Mouse (Mus musculus) CH12.LX (cell line): ENCODE measurements at regions not wholly inside any gene's neighbourhood (a gene's known extent, or its start where the extent isn't known, plus 50 kb on each side); places are given as distances from the start of the nearest gene placed in this dataset.

Experiments
- DNase-seq: peaks from one replicate; pipeline ENCODE4 v3.0.0-alpha.2; 2013; ENCODE audit errors: extremely low read depth
- H3K27ac ChIP-seq: 2 replicates; pipeline ENCODE4 v1.5.1; 2012; ENCODE audit warnings: low read depth, mild to moderate bottlenecking, control low read depth, moderate library complexity; ENCODE audit not compliant: insufficient read depth
- H3K27me3 ChIP-seq: replicated peaks from 2 replicates; pipeline ENCODE3; 2012; ENCODE audit warnings: inconsistent platforms
- H3K36me3 ChIP-seq, 2 experiments: replicated peaks in 1 of 2; 2 replicates each; pipeline versions ENCODE3 to v1.6.1; 2012; ENCODE audit warnings: inconsistent platforms in 1 of 2, low read length in 1 of 2, mild to moderate bottlenecking in 1 of 2, mixed read lengths in 1 of 2, moderate library complexity in 1 of 2; ENCODE audit not compliant: control insufficient read depth in 1 of 2, insufficient read depth in 1 of 2
- H3K4me1 ChIP-seq, 2 experiments: 2 replicates each; pipeline ENCODE4 v1.6.1; 2012; ENCODE audit warnings: inconsistent platforms in 1 of 2, moderate library complexity in 1 of 2; ENCODE audit not compliant: insufficient read depth in 2 of 2, control insufficient read depth in 1 of 2
- H3K4me2 ChIP-seq: 2 replicates; pipeline ENCODE4 v1.6.1; 2012; ENCODE audit warnings: low read depth, mild to moderate bottlenecking, control low read depth; ENCODE audit not compliant: poor library complexity, insufficient read depth, severe bottlenecking
- H3K4me3 ChIP-seq, 3 experiments: fragments of 150-350 bp in 1 of 3; sonication (generic) in 1 of 3; replicated peaks in 1 of 3; 2 replicates each; pipeline versions ENCODE3 to v1.5.1; 2011 to 2012; ENCODE audit warnings: low read depth in 2 of 3, low read length in 2 of 3, mild to moderate bottlenecking in 2 of 3, moderate library complexity in 2 of 3, control low read depth in 1 of 3, improper control_type of control experiment in 1 of 3, inconsistent platforms in 1 of 3, mixed read lengths in 1 of 3; ENCODE audit not compliant: poor library complexity in 1 of 3
- H3K79me2 ChIP-seq: replicated peaks from 2 replicates; pipeline ENCODE4 v1.6.1; 2012; ENCODE audit warnings: mild to moderate bottlenecking, moderate library complexity; ENCODE audit not compliant: control insufficient read depth, poor library complexity, insufficient read depth, severe bottlenecking; ENCODE audit errors: extremely low read depth
- H3K9ac ChIP-seq: 2 replicates; pipeline ENCODE4 v1.6.1; 2012; ENCODE audit warnings: low read depth, mild to moderate bottlenecking, control low read depth, moderate library complexity; ENCODE audit not compliant: insufficient read depth
- H3K9me3 ChIP-seq: replicated peaks from 2 replicates; pipeline ENCODE3; 2012; ENCODE audit warnings: low read length, inconsistent platforms, mixed read lengths
- CHD1 ChIP-seq: IDR thresholded peaks from 2 replicates; pipeline ENCODE4 v1.6.1; 2012; ENCODE audit warnings: low read depth, low read length, improper control_type of control experiment, inconsistent platforms
- CHD2 ChIP-seq: IDR thresholded peaks from 2 replicates; pipeline ENCODE4 v1.6.1; 2011; ENCODE audit warnings: low read length, improper control_type of control experiment
- CTCF ChIP-seq, 2 experiments: IDR thresholded peaks in 1 of 2; conservative IDR thresholded peaks in 1 of 2; 2 replicates each; pipeline ENCODE4 v1.5.1; 2011 to 2012; ENCODE audit warnings: low read depth in 2 of 2, low read length in 2 of 2, improper control_type of control experiment in 1 of 2, inconsistent platforms in 1 of 2, mild to moderate bottlenecking in 1 of 2, moderate library complexity in 1 of 2
- EP300 ChIP-seq: IDR thresholded peaks from 2 replicates; pipeline ENCODE4 v1.6.1; 2011; ENCODE audit warnings: low read length, improper control_type of control experiment
- HCFC1 ChIP-seq: IDR thresholded peaks from 2 replicates; pipeline ENCODE4 v1.6.1; 2012; ENCODE audit warnings: low read depth, mild to moderate bottlenecking, inconsistent platforms, low read length, improper control_type of control experiment
- IRF4 ChIP-seq: IDR thresholded peaks from 2 replicates; pipeline ENCODE4 v1.6.1; 2014; ENCODE audit warnings: low read depth, mild to moderate bottlenecking, inconsistent platforms, low read length, improper control_type of control experiment
- JUN ChIP-seq: IDR thresholded peaks from 2 replicates; pipeline ENCODE4 v1.6.1; 2011; ENCODE audit warnings: low read depth, mild to moderate bottlenecking, low read length, improper control_type of control experiment, moderate library complexity; ENCODE audit not compliant: insufficient read depth
- JUND ChIP-seq: conservative IDR thresholded peaks from 2 replicates; pipeline ENCODE4 v1.6.1; 2011; ENCODE audit warnings: low read depth, low read length, improper control_type of control experiment
- MAFK ChIP-seq: IDR thresholded peaks from 2 replicates; pipeline ENCODE4 v1.6.1; 2011; ENCODE audit warnings: low read length, improper control_type of control experiment; ENCODE audit not compliant: insufficient replicate concordance
- MAX ChIP-seq: IDR thresholded peaks from 2 replicates; pipeline ENCODE4 v1.6.1; 2011; ENCODE audit warnings: low read length, improper control_type of control experiment
- MEF2A ChIP-seq: IDR thresholded peaks from 2 replicates; pipeline ENCODE4 v1.6.1; 2014; ENCODE audit warnings: low read depth, mild to moderate bottlenecking, inconsistent platforms, low read length, improper control_type of control experiment, borderline replicate concordance
- MXI1 ChIP-seq: IDR thresholded peaks from 2 replicates; pipeline ENCODE4 v1.6.1; 2011; ENCODE audit warnings: mild to moderate bottlenecking, low read depth, low read length, improper control_type of control experiment
- MYC ChIP-seq: IDR thresholded peaks from 2 replicates; pipeline ENCODE4 v1.6.1; 2011; ENCODE audit warnings: low read depth, mild to moderate bottlenecking, improper control_type of control experiment, low read length
- NELFE ChIP-seq: IDR thresholded peaks from 2 replicates; pipeline ENCODE4 v1.6.1; 2011; ENCODE audit warnings: low read depth, low read length, improper control_type of control experiment
- NRF1 ChIP-seq: IDR thresholded peaks from 2 replicates; pipeline ENCODE4 v1.6.1; 2014; ENCODE audit warnings: low read depth, mild to moderate bottlenecking, inconsistent platforms, low read length, improper control_type of control experiment, moderate library complexity
- PAX5 ChIP-seq: IDR thresholded peaks from 2 replicates; pipeline ENCODE4 v1.6.1; 2012; ENCODE audit warnings: low read length, inconsistent platforms, mixed read lengths
- POLR2A ChIP-seq: IDR thresholded peaks from 2 replicates; pipeline ENCODE4 v1.6.1; 2011; ENCODE audit warnings: low read depth, mild to moderate bottlenecking, improper control_type of control experiment, low read length
- RCOR1 ChIP-seq: conservative IDR thresholded peaks from 2 replicates; pipeline ENCODE4 v1.6.1; 2012; ENCODE audit warnings: low read depth, mild to moderate bottlenecking, inconsistent platforms, low read length, improper control_type of control experiment
- SIN3A ChIP-seq: IDR thresholded peaks from 2 replicates; pipeline ENCODE4 v1.6.1; 2012; ENCODE audit warnings: low read length, improper control_type of control experiment, inconsistent platforms
- TBP ChIP-seq: conservative IDR thresholded peaks from 2 replicates; pipeline ENCODE4 v1.6.1; 2011; ENCODE audit warnings: low read depth, low read length, improper control_type of control experiment
- UBTF ChIP-seq: IDR thresholded peaks from 2 replicates; pipeline ENCODE4 v1.6.1; 2012; ENCODE audit warnings: low read depth, mild to moderate bottlenecking, inconsistent platforms, low read length, improper control_type of control experiment, moderate library complexity
- USF1 ChIP-seq: IDR thresholded peaks from 2 replicates; pipeline ENCODE4 v1.6.1; 2014; ENCODE audit warnings: low read depth, mild to moderate bottlenecking, inconsistent platforms, low read length, improper control_type of control experiment
- ZC3H11A ChIP-seq: IDR thresholded peaks from 2 replicates; pipeline ENCODE4 v1.6.1; 2012; ENCODE audit warnings: low read depth, mild to moderate bottlenecking, inconsistent platforms, low read length, improper control_type of control experiment
- ZMIZ1 ChIP-seq: IDR thresholded peaks from 2 replicates; pipeline ENCODE4 v1.6.1; 2012; ENCODE audit warnings: low read depth, mild to moderate bottlenecking, inconsistent platforms, low read length, improper control_type of control experiment
- ZNF384 ChIP-seq: IDR thresholded peaks from 2 replicates; pipeline ENCODE4 v1.6.1; 2012; ENCODE audit warnings: low read depth, low read length, improper control_type of control experiment, inconsistent platforms
- dilution Hi-C: fragments of 300-500 bp; cut with MboI; formaldehyde crosslinking; loops from 2 replicates; pipeline ENCODE4 v1.14.3; 2020; ENCODE audit warnings: low sequenced_read_pairs; ENCODE audit not compliant: extremely low pct_unique_long_range_greater_than_20kb, extremely low pct_ligation_motif_present
- in situ Hi-C: fragments of 300-500 bp; cut with MboI; formaldehyde crosslinking; loops from 3 replicates; pipeline ENCODE4 v1.14.3; 2019; ENCODE audit warnings: low sequenced_read_pairs, low pct_ligation_motif_present, low pct_unique_long_range_greater_than_20kb, mixed read lengths

DNA sequence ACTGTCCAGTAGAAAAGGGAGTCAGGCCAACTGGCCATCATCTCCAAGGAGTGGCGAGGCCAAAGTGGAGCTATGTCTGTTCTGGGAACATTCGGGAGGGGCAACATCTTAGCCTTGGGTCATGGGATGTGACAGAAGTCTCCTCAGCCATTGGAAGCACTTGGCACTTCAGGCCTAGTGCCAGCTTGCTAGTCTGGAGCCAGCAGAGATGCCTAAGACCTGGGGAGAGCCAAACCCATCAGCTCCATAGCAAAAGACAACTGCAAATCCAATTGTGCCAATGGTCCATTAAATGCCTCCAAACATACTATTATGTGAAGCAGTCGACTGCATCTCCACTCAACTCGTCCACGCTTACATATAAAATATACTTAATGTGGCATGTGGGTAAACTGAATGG, 136.9 kb downstream of the Tle3 start:
- Histone ChIP-seq H3K27me3 (no peaks in the 10 kb centered on the region), H3K9me3 (no peaks in the 10 kb centered on the region), H3K4me2 (no peak overlapping the region), H3K9ac (no peak overlapping the region), H3K36me3 (no peaks in the 10 kb centered on the region), H3K27ac (no peak overlapping the region), H3K79me2 (no peaks in the 10 kb centered on the region), H3K4me3 (no peak overlapping the region), H3K4me1 (peaks cover 0 to 6% of the 10 kb centered on the region in 2 experiments; a peak in 1 of 4 replicates)
- DNase-seq = no peak
- in situ Hi-C loops (no loop called here), dilution Hi-C loops (no loop called here)
- TF ChIP-seq SIN3A (no peak), MAFK (no peak), USF1 (no peak), NRF1 (no peak), ZMIZ1 (no peak), MAX (no peak), MYC (no peak), RCOR1 (no peak), HCFC1 (no peak), ZC3H11A (no peak)

DNA sequence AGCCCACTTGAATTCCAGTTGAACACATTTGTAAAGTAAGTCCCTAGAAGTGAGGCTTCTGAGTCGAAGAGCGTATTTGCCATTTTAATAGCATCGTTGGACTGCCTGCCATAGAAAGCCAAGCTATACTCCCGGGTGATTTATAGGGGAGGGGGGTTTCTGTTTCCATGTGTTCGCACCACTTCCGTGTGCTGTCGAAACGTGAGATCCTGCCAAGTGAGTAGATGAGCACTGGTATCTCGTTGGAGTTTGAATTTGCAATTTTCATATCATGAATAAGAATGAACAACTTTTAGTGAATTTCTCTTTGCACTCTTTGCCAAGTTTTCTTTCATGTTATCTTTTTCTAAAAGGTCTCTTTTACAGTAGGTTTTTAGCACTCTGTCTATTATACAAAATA, 128.7 kb downstream of the Tle3 start:
- no peaks in the 10 kb centered on the region for H3K27me3 ChIP-seq
- H3K27ac ChIP-seq = no peak overlapping the region
- no peaks in the 10 kb centered on the region for H3K79me2 ChIP-seq
- H3K4me3 ChIP-seq = no peak overlapping the region
- no peaks in the 10 kb centered on the region for H3K36me3 ChIP-seq
- in situ Hi-C loops = no loop called here
- H3K4me2 ChIP-seq = no peak overlapping the region
- H3K9ac ChIP-seq = no peak overlapping the region
- H3K9me3 ChIP-seq = peaks cover 10% of the 10 kb centered on the region
- dilution Hi-C loops = no loop called here
- TF ChIP-seq TBP = no peak
- no peak for TF ChIP-seq MXI1
- TF ChIP-seq RCOR1 = no peak
- no peak for TF ChIP-seq NRF1
- TF ChIP-seq CHD1 = no peak
- TF ChIP-seq IRF4 = no peak
- TF ChIP-seq JUN = no peak
- no peak for TF ChIP-seq ZC3H11A
- no peak for TF ChIP-seq ZNF384
- no peak for TF ChIP-seq PAX5
- no peak for TF ChIP-seq JUND
- no peak for TF ChIP-seq MEF2A
- no peak for TF ChIP-seq CTCF (conservative IDR thresholded peaks at IDR 0.05 in 1 of 2, IDR thresholded peaks at IDR 0.05 in 1 of 2; ENCODE audit: low read depth in 2 of 2, low read length in 2 of 2)
- no peak for TF ChIP-seq NELFE
- no peak for TF ChIP-seq CHD2
- TF ChIP-seq POLR2A = no peak
- TF ChIP-seq SIN3A = no peak
- TF ChIP-seq EP300 = no peak
- TF ChIP-seq UBTF = no peak
- TF ChIP-seq, all 38 proteins: peak for 0
- peaks cover under 1 to 4% of the 10 kb centered on the region in 2 experiments; a peak in 3 of 4 replicates for H3K4me1 ChIP-seq
- DNase-seq = no peak
